Mouse (Mus musculus) thymus, adult 2 months (tissue): Measurements from ENCODE around the gene Ttll9.

Experiments
- CTCF ChIP-seq: fragments of 200-500 bp; IDR thresholded peaks from 2 replicates; pipeline ENCODE4 v1.5.1; 2012; ENCODE audit warnings: mild to moderate bottlenecking, control low read depth, low read length, moderate library complexity, borderline replicate concordance; ENCODE audit not compliant: control insufficient read depth, poor library complexity, insufficient read depth; ENCODE audit errors: extremely low read depth
- POLR2A ChIP-seq: fragments of 200-500 bp; IDR thresholded peaks from 2 replicates; pipeline ENCODE4 v1.6.1; 2012; ENCODE audit warnings: mild to moderate bottlenecking, low read length, control low read depth, moderate library complexity; ENCODE audit not compliant: control insufficient read depth, poor library complexity, insufficient read depth; ENCODE audit errors: extremely low read depth

- no peak for TF ChIP-seq POLR2A
- no peak for TF ChIP-seq CTCF
These were observed 81.6 kb downstream of the Ttll9 start for GRCm38 (mm10) chr2:153043886-153044285.
